Mouse (Mus musculus): ENCODE measurements around the gene Aqp3. TPM values are rescaled to one million over a fixed set of nuclear protein-coding genes. Genes with fewer than 3 reads are reported as not detected.

Gene Aqp3
- polyA plus RNA-seq (2017; shearing (Covaris generic)), result 13.1 TPM

GRCm38 (mm10) chr4:41097871-41098576, at the start of gene Aqp3:
Gene Aqp3, minus strand, starts transcription at chr4:41098183.

GRCm38 (mm10) chr4:41135711-41136453, 37.9 kb upstream of the Aqp3 start, which contains the start of gene Ube2r2:
Gene Ube2r2, plus strand, starts transcription at chr4:41135743.

GRCm38 (mm10) chr4:41124180-41124951, 26.4 kb upstream of the Aqp3 start, which contains the start of gene Nol6:
Gene Nol6, minus strand, starts transcription at chr4:41124455.

GRCm38 (mm10) chr4:41047524-41048271, 50.3 kb downstream of the Aqp3 start, which contains the start of gene Aqp7:
Gene Aqp7, minus strand, starts transcription at chr4:41048139.

Other genes with a start within 250 kb of the Aqp3 start
- 34.7 TPM for gene B4galt1, start 244.2 kb downstream of the Aqp3 start, polyA plus RNA-seq (2017; shearing (Covaris generic))
- gene Spink4, start 178.1 kb downstream of the Aqp3 start, polyA plus RNA-seq (2017; shearing (Covaris generic)), result not detected
- 18.3 TPM for gene Bag1, start 149.9 kb downstream of the Aqp3 start, polyA plus RNA-seq (2017; shearing (Covaris generic))
- gene Chmp5, start 149.8 kb downstream of the Aqp3 start, polyA plus RNA-seq (2017; shearing (Covaris generic)), result 91.2 TPM
- gene Nfx1, start 127.3 kb downstream of the Aqp3 start, polyA plus RNA-seq (2017; shearing (Covaris generic)), result 129 TPM
- gene Aqp7, start 50.0 kb downstream of the Aqp3 start, polyA plus RNA-seq (2017; shearing (Covaris generic)), result not detected
- 64.4 TPM for gene Nol6, start 26.3 kb upstream of the Aqp3 start, polyA plus RNA-seq (2017; shearing (Covaris generic))
- 30.6 TPM for gene Ube2r2, start 37.6 kb upstream of the Aqp3 start, polyA plus RNA-seq (2017; shearing (Covaris generic))
- gene Ubap2, start 177.0 kb upstream of the Aqp3 start, polyA plus RNA-seq (2017; shearing (Covaris generic)), result 62.9 TPM
- gene Dcaf12, start 216.7 kb upstream of the Aqp3 start, polyA plus RNA-seq (2017; shearing (Covaris generic)), result 84.9 TPM

Measured in inflammation-experienced regulatory T-cells, adult 16 weeks (primary cell).